Mouse (Mus musculus) frontal cortex, postnatal 14 days (tissue): ENCODE results near the gene Rhox3a.
"Not testable (repeated sequence)": the region's sequence is repeated elsewhere in the genome, so short reads cannot be mapped to it uniquely, and the experiment has no call there.

Experiments
- DNase-seq, 2 experiments: peaks; one replicate each; pipeline ENCODE4 v3.0.0; 2022; ENCODE audit warnings: low spot score in 2 of 2

Rhox3a gene

GRCm38 (mm10) chrX:37249619-37250018 is at the start of gene Rhox3a:
Gene Rhox3a, plus strand, starts transcription at chrX:37249919.
- DNase-seq = not testable (repeated sequence)

GRCm38 (mm10) chrX:37210941-37211340 is 38.8 kb upstream of the Rhox3a start, which contains the start of gene Gm9:
Gene Gm9, minus strand, starts transcription at chrX:37211041.
- DNase-seq = no peak

GRCm38 (mm10) chrX:37222158-37222557 is 27.6 kb upstream of the Rhox3a start, which contains the start of gene Rhox1:
Gene Rhox1, minus strand, starts transcription at chrX:37222258.
- DNase-seq = not testable (repeated sequence)

GRCm38 (mm10) chrX:37244676-37245075 is 5.0 kb upstream of the Rhox3a start, which contains the start of gene Rhox2a:
Gene Rhox2a, plus strand, starts transcription at chrX:37244976.
- DNase-seq = not testable (repeated sequence)

GRCm38 (mm10) chrX:37265038-37265437 is 15.3 kb downstream of the Rhox3a start, which contains the start of gene Rhox4a:
Gene Rhox4a, plus strand, starts transcription at chrX:37265338.
- DNase-seq = not testable (repeated sequence)
